Mouse (Mus musculus): ENCODE data around the gene Adat1.
A peak's percentile ranks its signal among the peaks of the same experiment; 100 is the strongest.
"Not testable (repeated sequence)": the region's sequence is repeated elsewhere in the genome, so short reads cannot be mapped to it uniquely, and the experiment has no call there.

The Adat1 gene

DNA sequence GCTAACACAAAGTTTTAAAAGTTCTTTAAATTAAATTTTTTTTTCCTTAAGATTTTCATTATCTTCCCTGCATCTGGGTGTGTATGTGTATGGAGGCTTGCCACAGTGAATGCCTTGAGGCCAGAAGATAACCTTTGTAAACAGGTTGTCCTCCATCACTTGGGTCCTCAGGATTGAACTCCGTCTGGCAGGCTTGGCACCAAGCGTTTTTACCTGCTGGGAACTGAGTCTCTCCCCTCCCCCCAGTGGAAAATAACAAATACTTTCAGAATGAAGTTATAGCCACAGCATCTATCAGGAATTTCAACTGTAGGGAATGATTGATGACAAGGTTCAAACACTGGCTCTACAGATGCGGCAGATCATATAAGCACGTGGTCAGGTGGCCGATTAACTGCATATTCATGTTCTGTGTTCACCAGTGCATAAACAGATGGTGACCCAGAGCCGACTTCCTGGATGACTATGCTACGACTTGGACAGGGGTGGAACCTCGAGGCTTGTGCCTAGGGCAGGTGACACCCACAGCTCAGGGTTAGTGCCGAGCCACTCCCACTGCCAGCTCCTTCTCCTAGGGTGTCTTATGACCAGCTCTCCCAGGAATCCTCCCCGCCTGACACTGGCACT, 52.5 kb downstream of the Adat1 start:
- no peak for DNase-seq (ENCODE audit: extremely low spot score, low read depth, low spot score)

DNA sequence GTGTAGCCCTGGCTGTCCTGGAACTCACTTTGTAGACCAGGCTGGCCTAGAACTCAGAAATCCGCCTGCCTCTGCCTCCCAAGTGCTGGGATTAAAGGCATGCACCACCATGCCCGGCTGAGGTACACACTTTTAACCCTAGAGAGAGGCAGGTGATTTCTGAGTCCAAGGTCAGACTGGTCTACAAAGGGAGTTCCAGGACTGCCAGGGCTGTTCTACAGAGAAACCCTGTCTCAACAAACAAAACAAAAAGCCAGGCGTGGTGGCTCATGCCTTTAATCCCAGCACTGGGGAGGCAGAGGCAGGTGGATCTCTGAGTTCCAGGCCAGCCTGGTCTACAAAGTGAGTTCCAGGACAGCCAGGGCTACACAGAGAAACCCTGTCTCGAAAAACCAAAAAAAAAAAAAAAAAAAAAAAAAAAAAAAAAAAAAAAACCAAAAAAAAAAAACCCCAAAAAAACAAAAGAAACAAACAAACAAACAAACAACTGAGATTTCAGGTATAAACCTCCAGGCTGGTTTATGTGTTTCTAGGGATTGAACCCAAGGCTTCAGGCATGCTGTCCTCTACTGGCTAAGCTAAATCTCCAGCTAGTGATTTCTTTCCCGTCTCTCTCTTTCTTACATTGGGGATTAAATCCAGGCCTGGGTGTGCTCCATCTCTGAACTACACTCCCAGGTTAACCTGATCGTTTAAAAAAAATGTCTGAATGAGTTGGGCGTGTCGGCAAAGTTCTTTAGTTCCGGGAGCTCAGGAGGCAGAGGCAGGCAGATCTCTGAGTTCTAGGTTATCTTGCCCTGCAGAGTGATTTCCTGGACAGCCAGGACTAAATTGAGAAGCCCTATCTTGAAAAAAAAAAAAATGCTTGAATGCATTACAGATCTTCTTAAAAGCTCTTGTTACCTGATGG, 53.8 kb downstream of the Adat1 start:
- not testable (repeated sequence) for DNase-seq (ENCODE audit: extremely low spot score, low read depth, low spot score)

DNA sequence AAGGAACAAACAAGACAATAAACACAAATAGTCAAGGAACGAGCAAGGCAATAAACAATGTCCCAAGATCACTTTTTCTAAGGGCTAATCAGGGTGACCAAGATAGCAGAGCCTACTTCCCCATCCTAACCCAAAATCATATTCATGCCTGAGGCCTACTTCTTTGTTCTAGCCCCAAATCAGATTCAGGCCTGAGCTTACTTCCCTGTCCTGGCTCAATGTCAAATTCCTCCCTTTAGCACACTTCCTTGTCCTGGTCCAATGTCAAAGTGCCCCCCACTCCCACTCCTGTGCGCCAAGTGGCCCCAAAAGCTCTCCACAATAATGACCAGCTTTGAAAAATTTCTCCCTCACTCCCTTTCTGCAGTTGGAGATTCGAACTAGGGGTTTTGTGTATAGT, 54.9 kb downstream of the Adat1 start:
- no peak for DNase-seq (ENCODE audit: extremely low spot score, low read depth, low spot score)

DNA sequence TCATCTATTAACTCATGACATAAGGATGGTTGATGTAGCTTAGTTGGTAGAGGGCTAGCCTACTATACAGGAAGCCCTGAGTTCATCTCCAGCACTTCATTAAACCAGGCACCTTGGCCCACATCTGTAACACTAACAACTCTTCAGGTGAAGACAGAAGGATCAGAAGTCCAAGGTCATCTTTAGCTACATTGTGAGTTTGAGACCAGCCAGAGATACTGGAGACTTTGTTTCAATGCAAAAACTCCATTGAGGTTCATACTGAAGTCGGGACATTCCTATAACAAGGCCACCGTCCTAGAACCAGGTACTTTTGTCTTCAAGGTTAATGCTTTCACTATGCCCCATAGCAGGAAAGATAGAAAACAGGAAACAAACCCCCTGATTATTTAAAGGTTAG, 57.9 kb downstream of the Adat1 start:
- no peak for DNase-seq (ENCODE audit: extremely low spot score, low read depth, low spot score)

DNA sequence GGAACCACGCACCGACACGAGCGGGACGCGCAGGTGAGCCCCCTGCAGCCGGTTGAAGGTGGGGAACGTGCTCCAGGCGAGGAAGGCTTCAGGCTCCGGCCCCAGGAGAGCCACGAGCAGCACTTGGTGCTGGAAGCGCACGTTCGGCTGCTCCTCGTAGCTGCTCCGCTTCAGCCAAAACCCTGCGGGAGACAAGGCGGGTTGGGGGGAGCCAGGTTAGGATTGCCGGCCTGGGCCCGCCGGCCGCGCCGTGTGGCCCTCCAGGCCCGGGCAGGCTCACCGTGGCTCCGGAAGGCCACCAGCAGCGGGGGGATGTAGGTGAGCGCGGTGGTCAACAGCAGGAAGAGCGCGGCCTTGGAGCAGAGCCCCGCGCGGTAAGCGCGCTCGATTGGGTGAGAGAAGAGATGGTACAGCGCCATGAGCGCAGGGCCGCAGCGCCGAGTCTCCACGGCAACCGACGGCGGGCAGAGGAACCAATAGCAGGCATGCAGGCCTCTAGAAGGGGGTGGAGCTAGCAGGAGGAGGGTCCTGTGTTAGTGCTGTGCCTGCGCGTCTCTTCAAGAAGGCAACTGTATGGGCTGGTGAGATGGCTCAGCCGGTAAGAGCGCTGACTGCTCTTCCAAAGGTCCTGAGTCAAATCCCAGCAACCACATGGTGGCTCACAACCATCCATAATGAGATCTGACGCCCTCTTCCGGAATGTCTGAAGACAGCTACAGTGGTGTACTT, 58.6 kb downstream of the Adat1 start, which contains the start of gene Tmem231:
Gene Tmem231, minus strand, starts transcription at position 534 of the 729 bp plus-strand sequence.
- peak; percentile 71 for DNase-seq (ENCODE audit: extremely low spot score, low read depth, low spot score)

DNA sequence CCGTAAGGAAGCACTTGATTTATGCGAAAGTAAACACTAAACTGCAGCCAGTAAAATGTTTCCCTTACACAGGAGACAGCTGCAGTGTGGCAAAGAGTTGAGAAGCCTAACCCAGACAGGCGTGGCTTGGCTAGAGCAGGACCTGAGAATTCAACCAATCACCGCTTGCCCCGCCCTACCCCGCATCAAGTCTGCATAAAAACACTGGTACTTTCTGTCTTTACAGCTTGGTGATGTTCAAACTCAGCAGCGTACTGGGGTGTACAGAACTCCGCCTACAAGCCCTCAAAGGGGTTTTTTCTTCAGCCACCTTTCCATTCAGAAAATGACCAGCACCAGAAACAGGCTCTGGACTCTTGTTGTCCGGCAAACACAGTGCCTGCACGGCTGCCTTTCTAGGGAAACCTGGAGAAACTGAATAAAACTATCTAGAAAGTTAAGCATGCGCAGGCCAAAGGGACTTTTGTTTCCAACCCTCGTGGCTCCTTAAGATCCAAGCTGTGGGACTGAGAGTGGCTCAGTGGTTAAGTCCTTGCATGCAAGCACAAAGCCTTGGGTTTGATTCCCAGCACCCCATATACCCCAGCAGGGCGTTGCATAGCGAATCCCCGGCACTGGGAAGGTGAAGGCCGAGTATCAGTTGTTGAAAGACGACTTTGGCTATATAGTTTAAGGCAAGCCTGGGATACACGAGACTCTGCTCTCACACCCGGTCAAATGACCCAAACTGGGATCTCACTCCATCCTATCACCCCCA, 59.3 kb downstream of the Adat1 start:
- DNase-seq (ENCODE audit: extremely low spot score, low read depth, low spot score) = no peak

DNA sequence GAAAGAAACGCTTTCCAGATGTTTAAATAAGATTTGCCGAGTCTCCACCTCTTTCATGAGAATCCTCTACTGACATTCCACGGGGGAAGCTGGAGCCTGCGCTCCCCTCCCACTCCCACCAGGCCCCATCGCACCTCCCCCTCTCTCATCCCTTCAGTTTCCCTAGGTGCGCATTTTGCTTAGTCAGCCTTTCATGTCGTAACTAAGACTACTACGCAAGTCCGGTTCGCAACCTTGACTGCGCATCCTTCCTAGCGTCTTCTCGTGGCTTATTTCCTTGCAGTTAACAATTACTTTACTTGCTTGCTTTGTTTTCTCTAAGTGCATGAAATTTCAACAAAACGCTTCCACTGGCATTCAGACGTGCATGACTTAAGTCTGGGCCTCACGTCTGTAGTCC, 60.4 kb downstream of the Adat1 start:
- DNase-seq (ENCODE audit: extremely low spot score, low read depth, low spot score) = no peak

DNA sequence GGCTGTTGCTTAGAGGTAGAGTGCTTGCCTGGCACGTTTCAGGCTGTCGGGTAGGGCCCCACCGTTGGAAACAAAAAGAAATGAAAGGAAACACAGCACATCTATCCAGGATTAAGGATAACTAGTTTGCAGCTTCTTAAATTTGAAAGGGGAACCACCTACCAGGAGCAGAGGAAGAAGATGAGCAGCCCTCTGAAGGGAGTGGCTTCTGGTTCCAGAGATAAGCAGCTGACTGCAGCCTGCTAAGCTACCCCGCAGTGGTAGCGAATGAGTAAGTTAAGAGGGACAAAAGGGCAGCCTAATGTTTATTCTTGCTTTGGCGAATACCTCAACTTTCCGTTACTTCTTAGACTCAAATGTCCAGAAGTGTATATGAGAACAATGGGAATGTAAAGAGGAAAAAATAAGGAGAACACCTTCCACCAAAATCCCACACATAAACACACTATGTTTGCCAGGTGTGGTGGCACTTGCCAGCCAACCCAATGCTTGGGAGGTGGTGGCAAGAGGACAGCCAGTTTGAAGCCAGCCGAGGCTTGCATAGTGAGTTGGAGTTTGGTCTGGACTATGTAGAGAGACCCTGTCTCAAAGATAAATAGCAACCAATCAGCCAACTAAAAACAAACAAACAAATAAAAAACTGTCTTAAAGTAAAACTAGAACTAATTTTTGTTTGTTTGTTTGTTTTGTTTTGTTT, 62.3 kb downstream of the Adat1 start:
- DNase-seq (ENCODE audit: extremely low spot score, low read depth, low spot score) = no peak

DNA sequence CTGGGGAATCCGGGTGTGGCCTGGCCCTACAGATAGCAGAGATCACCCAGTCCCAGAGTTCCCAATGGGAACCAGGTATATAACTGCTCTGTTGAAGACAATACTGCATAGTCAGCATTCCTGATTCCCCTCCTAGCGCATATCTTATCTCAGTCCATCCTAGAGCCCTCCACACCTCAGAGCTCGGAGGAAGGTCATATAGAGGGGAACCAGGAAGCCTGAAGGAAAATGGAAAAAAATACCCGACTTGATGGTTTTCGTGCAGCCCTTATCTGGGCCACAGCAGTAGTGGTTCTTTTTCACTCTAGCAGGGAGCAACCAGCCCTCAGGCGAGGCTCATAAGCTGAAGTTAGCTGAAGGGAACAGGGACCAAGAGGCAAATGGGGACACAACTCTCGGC, 67.1 kb downstream of the Adat1 start:
- no peak for DNase-seq (ENCODE audit: extremely low spot score, low read depth, low spot score)

DNA sequence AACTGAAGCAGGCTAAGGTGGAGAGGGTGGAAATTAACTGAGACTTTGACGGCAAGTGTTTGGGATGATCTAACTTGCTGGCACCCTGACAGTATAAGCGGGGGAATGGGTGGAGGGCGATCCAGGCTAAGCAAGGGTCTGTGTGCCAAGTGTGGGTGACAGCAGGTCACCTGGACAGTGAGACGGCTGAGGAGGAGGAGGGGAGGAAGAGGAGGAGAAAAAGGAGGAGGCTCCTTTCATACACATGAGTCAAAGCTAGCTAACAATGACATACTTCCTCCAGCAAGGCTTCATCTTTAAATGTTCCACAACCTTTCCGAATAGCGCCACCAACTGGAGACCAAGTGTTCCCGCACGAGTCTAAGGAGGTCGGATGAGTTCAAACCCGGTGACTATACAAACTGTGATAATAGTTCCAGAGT, 68.7 kb downstream of the Adat1 start:
- DNase-seq (ENCODE audit: extremely low spot score, low read depth, low spot score) = no peak

DNA sequence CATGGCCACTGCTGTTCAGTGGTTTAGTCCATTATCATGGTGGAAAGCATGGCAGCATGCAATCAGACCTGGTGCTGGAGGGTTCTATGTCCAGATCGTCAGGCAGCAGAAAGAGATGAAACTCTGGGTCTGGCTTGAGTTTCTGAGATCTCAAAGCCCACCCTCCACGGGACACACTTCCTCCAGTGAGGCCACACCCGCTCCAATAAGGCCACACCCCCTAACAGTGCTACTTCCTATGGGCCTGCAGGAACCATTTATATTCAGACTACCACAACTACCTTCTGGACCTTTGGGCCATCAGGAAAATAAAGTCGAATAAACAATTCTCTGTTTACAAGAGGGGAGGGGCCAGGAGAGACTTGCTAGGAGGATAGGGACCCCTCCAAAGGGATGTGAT, 71.1 kb downstream of the Adat1 start:
- DNase-seq (ENCODE audit: extremely low spot score, low read depth, low spot score) = no peak

DNA sequence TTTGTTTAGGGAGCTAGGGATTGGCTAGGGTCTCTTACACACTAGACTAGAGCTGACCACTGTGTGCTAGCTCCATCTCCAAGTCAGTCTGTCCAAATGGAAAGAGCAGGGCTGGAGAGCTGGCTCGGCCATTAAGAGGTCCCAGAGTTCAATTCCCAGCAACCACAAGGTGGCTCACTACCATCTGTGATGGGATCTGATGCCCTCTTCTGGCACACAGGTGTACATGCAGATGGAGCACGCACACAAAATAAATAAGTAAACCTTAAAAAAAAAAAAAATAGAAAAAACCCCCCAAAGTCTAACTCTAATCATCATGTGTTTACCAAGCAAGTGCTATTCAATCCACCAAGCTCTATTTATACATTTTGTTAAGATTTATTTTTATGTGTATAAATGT, 72.4 kb downstream of the Adat1 start:
- DNase-seq (ENCODE audit: extremely low spot score, low read depth, low spot score) = no peak

Measured in hindlimb bud, embryonic 11.5 days (tissue).